Mouse (Mus musculus) mature B cell (primary cell): ENCODE data around the gene Tsc22d3.

Experiments
- in situ Hi-C: fragments of 300-500 bp; cut with MboI; formaldehyde crosslinking; loops from 2 replicates; pipeline ENCODE4 v1.14.3; 2019

Tsc22d3 gene

GRCm38 (mm10) chrX:140600410-140601109 lies at the start of gene Tsc22d3:
Tsc22d3 (minus strand) TSS chrX:140600659.
- in situ Hi-C loops = loop anchor here (10.0 kb wide), 1 partner anchor 106 kb away; no protein-coding TSS in a partner anchor

- in situ Hi-C loops = no loop called here
Observed at GRCm38 (mm10) chrX:140639592-140639991, 39.1 kb upstream of the Tsc22d3 start.

GRCm38 (mm10) chrX:140638028-140638427 lies 37.6 kb upstream of the Tsc22d3 start:
- in situ Hi-C loops = no loop called here

- in situ Hi-C loops = no loop called here
Observed at GRCm38 (mm10) chrX:140624875-140625594, 24.6 kb upstream of the Tsc22d3 start.

GRCm38 (mm10) chrX:140609938-140610337 lies 9.5 kb upstream of the Tsc22d3 start:
- in situ Hi-C loops = loop anchor here (10.0 kb wide), 1 partner anchor 115 kb away; no protein-coding TSS in a partner anchor

- in situ Hi-C loops = loop anchor here (10.0 kb wide), 1 partner anchor 107 kb away; no protein-coding TSS in a partner anchor
Observed at GRCm38 (mm10) chrX:140601884-140602283, 1.4 kb upstream of the Tsc22d3 start.

GRCm38 (mm10) chrX:140601311-140601710 lies 852 bp upstream of the Tsc22d3 start:
- in situ Hi-C loops = loop anchor here (10.0 kb wide), 1 partner anchor 107 kb away; no protein-coding TSS in a partner anchor

GRCm38 (mm10) chrX:140599561-140600409 lies 674 bp downstream of the Tsc22d3 start:
- in situ Hi-C loops = loop anchor here (10.0 kb wide), 1 partner anchor 105 kb away; no protein-coding TSS in a partner anchor

- in situ Hi-C loops = no loop called here
Observed at GRCm38 (mm10) chrX:140598850-140599560, 1.5 kb downstream of the Tsc22d3 start.

GRCm38 (mm10) chrX:140598194-140598849 lies 2.1 kb downstream of the Tsc22d3 start:
- in situ Hi-C loops = no loop called here

GRCm38 (mm10) chrX:140591176-140591575 lies 9.3 kb downstream of the Tsc22d3 start:
- in situ Hi-C loops = no loop called here

- in situ Hi-C loops = no loop called here
Observed at GRCm38 (mm10) chrX:140590142-140590541, 10.3 kb downstream of the Tsc22d3 start.

GRCm38 (mm10) chrX:140589194-140589751 lies 11.2 kb downstream of the Tsc22d3 start:
- in situ Hi-C loops = loop anchor here (5.0 kb wide), 1 partner anchor 42 kb away; no protein-coding TSS in a partner anchor

GRCm38 (mm10) chrX:140588534-140588933 lies 11.9 kb downstream of the Tsc22d3 start:
- in situ Hi-C loops = loop anchor here (5.0 kb wide), 1 partner anchor 41 kb away; no protein-coding TSS in a partner anchor

GRCm38 (mm10) chrX:140580416-140580815 lies 20.0 kb downstream of the Tsc22d3 start:
- in situ Hi-C loops = no loop called here

GRCm38 (mm10) chrX:140575636-140576035 lies 24.8 kb downstream of the Tsc22d3 start:
- in situ Hi-C loops = no loop called here

- in situ Hi-C loops = no loop called here
Observed at GRCm38 (mm10) chrX:140575200-140575599, 25.3 kb downstream of the Tsc22d3 start.

GRCm38 (mm10) chrX:140572702-140573338 lies 27.6 kb downstream of the Tsc22d3 start:
- in situ Hi-C loops = no loop called here

GRCm38 (mm10) chrX:140569595-140569994 lies 30.9 kb downstream of the Tsc22d3 start:
- in situ Hi-C loops = no loop called here
